Mouse (Mus musculus): ENCODE data around the gene Vtcn1.

Vtcn1 gene

DNA sequence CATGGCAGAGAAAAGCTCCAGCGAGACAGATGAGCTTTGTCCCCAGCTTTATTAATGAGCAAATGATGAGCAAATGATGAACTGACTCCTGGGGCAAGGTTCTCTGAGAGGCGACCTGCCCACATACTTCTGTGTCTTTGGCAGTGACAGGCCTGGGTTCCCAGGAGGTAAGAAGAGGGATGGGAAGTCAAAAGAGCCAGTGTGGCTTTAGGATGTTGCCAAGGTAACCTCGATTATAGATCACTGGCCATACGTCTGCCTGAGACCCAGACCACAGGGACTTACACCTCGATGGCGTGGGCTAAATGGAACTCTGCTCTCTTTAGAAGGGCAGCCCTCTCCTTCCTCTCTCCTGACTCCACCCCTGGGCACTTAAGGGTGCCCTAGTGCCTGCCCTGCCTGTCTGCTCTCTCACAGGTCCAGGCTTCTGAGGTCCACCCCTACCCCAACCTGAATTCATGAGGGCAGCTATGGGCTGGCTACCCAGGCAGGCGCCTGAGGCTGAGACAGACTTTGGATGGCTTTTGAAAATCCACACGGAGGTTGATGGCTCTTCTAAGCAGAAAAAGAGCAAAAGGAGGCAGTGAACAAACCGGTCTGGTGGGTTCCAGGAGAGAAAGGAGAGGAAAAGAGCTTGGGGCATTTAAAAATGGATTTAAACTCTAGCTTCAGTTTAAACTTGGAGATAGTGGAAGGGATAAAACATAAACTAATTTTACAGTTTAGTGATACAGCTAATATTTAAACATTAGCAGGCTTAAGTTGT, 31.0 kb downstream of the Vtcn1 start:
- DNase-seq (ENCODE audit: low spot score in 2 of 2) = no peak

DNA sequence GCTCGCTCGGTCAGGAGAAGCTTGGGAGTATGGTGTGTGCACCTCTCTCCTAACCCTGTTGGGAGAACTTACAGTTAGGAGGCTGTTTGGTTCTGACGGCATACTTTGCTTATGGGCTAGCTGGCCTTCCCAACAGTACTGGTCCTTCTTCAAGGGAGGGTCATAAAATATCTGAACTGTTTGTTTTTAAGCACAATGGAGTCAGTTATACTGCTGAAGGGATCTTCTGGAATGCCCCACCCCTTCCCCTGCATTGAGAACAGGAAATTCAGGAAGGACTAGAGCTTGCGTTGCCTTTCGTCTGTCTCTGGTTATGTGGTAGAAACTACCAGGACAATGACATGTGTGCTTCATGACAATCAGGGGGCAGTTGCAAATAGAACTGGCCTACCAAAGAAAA, 31.9 kb downstream of the Vtcn1 start:
- DNase-seq (ENCODE audit: low spot score in 2 of 2) = no peak

- DNase-seq (ENCODE audit: low spot score in 2 of 2) = no peak
These were observed 33.2 kb downstream of the Vtcn1 start for GRCm38 (mm10) chr3:100858334-100859002.

GRCm38 (mm10) chr3:100861307-100862303, 36.3 kb downstream of the Vtcn1 start:
- DNase-seq (ENCODE audit: low spot score in 2 of 2) = no peak

DNA sequence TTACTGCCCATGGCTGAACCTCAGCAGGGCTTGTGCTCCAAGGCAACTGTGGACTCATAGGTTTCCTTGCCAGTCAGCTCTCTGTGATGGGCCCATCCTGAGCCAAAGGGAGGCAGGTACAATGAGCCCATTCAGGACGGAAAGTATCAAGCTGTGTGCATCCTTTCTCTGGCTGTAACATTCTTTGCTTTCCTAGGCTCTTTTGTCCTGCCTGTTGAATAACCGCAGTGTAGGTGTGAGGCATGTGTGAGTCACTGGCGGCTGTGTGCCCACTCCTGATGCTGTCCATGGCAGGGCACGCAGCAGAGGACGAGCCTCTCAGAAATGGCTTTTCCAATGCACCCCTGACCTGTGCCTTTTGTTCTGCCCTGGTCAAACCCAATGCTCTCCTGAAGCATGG, 41.7 kb downstream of the Vtcn1 start:
- DNase-seq (ENCODE audit: low spot score in 2 of 2) = no peak

DNA sequence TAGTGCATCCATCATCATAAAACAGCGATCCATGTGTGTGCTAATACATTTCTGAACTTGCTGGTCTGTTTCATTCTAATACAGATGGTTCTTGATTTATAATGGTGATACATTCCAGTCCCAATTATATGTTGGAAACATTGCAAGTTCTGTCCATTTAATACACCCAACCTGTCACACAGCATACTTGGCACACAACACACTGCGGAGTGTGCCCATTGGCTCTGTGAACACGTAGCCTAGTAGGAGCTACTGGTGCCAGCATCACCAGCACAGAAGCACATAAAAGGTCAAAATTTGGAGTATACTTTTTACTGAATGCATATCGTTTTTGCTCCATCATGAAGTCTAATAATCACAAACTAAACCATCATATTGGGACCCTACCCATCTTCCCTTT, 51.8 kb downstream of the Vtcn1 start:
- no peak for DNase-seq (ENCODE audit: low spot score in 2 of 2)

GRCm38 (mm10) chr3:100881403-100881802, 56.1 kb downstream of the Vtcn1 start:
- no peak for DNase-seq (ENCODE audit: low spot score in 2 of 2)

- DNase-seq (ENCODE audit: low spot score in 2 of 2) = no peak
These were observed 56.8 kb downstream of the Vtcn1 start for GRCm38 (mm10) chr3:100881843-100882634.

GRCm38 (mm10) chr3:100889234-100889633, 64.0 kb downstream of the Vtcn1 start:
- DNase-seq (ENCODE audit: low spot score in 2 of 2) = no peak

GRCm38 (mm10) chr3:100890406-100890805, 65.1 kb downstream of the Vtcn1 start:
- DNase-seq (ENCODE audit: low spot score in 2 of 2) = no peak

DNA sequence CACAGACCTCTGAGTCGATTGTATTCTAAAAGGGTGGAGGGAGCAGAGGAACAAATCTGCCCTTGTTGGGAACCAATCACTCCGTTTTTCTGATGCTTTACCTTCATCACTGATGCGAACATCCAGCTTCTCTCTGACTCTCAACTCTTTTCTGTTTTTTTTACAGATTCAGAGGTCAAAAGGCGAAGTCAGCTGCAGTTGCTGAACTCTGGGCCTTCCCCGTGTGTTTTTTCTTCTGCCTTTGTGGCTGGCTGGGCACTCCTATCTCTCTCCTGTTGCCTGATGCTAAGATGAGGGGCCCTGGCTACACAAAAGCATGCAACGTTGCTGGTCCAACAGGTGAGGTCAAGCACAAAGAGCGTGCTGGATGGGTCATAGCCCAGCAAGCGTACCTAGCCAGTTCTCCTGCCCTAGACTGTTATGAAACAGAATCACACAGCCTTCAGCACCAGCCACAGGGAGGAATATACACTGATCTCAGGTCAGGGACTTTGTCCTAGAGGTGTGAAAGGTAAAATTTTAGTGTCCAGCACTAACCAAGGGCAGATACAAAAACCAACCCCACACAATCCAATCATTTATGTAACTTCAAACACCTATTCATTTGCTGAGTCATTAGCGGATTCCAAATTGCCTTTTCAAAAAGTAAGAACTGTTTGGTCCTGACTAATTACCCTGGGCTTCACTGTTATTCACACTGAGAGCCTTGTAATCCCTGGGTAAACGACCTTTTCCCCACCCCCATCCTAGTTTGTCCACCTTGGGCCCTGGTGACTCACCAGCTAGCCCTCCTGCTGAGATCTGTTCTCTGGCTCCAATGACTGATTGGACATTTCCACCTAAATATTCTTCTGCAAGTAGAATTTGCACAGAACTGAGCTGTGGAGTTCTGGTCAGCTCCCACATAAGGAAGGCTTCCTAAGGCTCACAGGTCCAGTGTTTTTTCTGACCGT, 67.4 kb downstream of the Vtcn1 start:
- no peak for DNase-seq (ENCODE audit: low spot score in 2 of 2)

DNA sequence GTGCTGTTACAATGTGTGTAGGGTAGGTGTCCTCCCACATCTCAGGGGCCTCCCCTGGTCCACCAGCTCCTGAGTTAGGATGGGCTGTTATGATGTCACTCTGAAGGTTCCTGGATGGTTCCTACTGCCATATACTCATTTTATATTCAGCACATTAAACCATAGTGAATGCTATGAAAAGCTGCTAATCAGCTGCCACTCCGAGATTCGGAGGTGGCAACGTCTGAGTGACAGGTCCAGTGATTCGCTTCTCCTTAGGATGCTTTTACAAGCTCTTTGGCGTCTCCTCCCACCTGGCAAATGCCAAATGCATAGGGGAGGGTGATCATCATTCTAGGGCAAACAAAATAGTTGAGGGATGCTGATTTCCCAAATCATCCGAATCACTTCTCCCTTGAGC, 70.2 kb downstream of the Vtcn1 start:
- DNase-seq (ENCODE audit: low spot score in 2 of 2) = no peak

DNA sequence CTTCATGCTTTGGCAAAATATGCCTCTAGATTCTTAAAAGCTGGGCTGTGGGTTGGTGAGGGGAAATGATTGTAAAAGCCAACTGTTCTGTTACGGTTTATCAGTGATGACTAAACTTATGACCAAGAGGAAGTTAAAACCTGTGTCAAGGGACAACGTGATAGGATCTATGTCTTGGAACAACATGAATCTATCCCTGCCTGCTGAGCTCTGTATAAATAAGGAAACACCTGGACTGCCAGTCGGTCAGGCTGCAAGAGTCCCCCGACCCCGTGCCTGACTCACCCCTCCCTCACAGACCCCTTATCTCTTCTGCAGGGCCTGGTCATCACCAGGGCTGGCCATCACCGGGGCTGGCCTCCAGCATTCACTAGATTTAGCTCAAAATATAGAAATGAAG, 80.9 kb downstream of the Vtcn1 start:
- DNase-seq (ENCODE audit: low spot score in 2 of 2) = no peak

GRCm38 (mm10) chr3:100906916-100907315, 81.7 kb downstream of the Vtcn1 start:
- no peak for DNase-seq (ENCODE audit: low spot score in 2 of 2)

DNA sequence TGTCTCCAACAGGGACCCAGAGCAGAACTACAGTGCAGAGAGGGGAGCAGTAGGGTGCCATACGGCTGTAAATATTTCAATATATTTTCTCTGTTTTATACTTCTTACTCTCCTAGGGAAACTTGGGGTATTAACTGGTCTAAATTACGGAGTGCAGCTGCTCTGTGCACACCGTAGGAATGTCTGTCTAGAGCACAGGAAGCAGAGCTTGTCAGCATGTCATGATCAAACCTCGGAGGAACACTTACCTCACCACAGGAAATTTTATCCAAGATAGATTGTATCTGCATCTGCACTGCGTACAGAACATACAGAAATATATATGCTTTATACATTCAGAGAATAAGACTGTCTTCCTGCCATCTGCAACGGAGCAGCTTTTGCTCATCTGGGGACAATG, 83.3 kb downstream of the Vtcn1 start:
- no peak for DNase-seq (ENCODE audit: low spot score in 2 of 2)

- no peak for DNase-seq (ENCODE audit: low spot score in 2 of 2)
These were observed 85.4 kb downstream of the Vtcn1 start for GRCm38 (mm10) chr3:100910621-100911020.

DNA sequence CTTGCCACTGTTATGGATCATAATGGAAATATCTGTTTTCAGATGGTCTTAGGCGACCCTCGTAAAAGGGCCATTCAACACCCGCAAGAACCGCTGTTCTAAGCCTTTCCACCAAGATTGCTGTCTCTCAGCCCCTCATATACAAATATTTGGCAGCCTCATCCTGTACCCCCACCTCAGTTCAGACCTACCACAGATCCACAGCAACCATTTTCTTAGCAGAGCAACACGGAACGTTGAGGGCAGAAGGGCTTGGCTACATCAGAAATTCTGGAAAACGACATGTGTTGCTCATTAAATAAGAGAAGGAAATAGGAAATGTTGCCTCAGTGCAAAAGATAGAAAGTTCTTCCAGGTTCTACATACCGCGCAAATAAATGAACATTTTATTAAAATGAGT, 85.8 kb downstream of the Vtcn1 start:
- DNase-seq (ENCODE audit: low spot score in 2 of 2) = no peak

DNA sequence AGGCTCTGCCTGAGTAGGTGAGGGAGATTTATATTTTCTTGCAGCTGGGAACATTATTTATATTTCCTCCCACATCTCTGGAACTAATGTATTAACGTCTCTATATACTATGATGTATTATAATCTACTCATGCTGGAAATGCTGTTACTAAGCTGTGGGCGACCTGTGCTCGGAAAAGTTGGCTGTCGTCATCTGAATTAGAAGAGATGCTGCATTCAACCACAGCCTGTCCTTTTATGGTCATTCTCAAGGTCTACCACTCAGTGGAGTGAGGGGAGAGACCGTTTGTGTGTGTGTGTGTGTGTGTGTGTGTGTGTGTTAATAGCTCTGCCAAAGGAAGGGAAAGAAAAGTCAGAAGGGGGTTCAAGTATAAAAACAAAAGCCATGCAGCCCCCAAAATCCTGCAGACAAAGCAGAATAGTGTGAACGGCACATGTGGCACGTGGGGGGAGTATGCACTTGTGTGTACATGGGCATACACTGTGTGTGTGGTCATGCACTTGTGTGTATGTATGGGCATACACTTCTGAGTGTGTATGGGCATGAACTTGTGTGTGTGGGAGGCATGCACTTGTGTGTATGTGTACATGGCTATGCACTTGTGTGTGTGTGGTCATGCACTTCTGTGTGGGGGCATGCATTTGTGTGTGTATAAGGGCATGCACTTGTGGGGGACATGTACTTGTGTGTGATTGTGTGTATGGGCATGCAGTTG, 86.4 kb downstream of the Vtcn1 start:
- no peak for DNase-seq (ENCODE audit: low spot score in 2 of 2)

- no peak for DNase-seq (ENCODE audit: low spot score in 2 of 2)
These were observed 91.6 kb downstream of the Vtcn1 start for GRCm38 (mm10) chr3:100916844-100917243.

Data from right cerebral cortex, postnatal 10 days (tissue).